Mouse (Mus musculus): ENCODE results near the gene Parvg. TPM values are rescaled to one million over a fixed set of nuclear protein-coding genes. Genes with fewer than 3 reads are reported as not detected.

The Parvg gene
- polyA plus RNA-seq, 1 experiment from 2014 or later, result 1.3 TPM

DNA sequence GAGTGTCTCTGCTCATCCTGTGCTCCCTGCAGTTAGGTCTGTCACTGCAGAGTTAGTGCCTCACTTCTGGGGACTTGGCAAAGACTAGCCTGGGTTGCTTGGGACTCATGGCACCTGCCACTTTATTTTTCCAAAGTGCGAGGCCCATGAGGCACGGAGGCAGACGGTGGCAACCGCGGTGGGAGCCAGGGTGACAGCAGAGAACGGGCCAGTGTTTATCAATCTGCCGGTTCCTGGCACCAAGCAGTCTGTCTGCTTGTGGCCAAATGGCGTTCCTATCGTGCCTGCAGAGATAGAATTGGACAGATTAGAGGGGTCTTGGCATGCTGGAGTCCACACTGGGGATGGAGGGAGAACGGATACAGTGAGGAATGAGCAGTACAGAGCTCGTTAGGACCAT is 13.6 kb upstream of the Parvg start:
- Histone ChIP-seq H3K27me3 (no peaks in the 10 kb centered on the region), H3K36me3 (no peaks in the 10 kb centered on the region), H3K27ac (no peak overlapping the region), H3K4me3 (no peak overlapping the region), H3K9ac (no peak overlapping the region), H3K4me2 (no peak overlapping the region), H3K9me3 (no peaks in the 10 kb centered on the region), H3K4me1 (peaks cover 30% of the 10 kb centered on the region)
- ATAC-seq (ENCODE audit: insufficient number of reproducible peaks, insufficient read depth, low FRiP score, low TSS enrichment, low read depth), result no peak
- WGBS, result 79% methylated on average over 11 of the region's 11 CpGs

- Histone ChIP-seq H3K36me3 (no peaks in the 10 kb centered on the region), H3K4me3 (no peak overlapping the region), H3K9me3 (no peaks in the 10 kb centered on the region), H3K4me2 (no peak overlapping the region), H3K27me3 (no peaks in the 10 kb centered on the region), H3K4me1 (peaks cover 38% of the 10 kb centered on the region), H3K27ac (no peak overlapping the region), H3K9ac (no peak overlapping the region)
- WGBS, result 78% methylated on average over 9 of the region's 9 CpGs
- no peak for ATAC-seq (ENCODE audit: insufficient number of reproducible peaks, insufficient read depth, low FRiP score, low TSS enrichment, low read depth)
These were observed 12.3 kb upstream of the Parvg start for GRCm38 (mm10) chr15:84311295-84312085.

DNA sequence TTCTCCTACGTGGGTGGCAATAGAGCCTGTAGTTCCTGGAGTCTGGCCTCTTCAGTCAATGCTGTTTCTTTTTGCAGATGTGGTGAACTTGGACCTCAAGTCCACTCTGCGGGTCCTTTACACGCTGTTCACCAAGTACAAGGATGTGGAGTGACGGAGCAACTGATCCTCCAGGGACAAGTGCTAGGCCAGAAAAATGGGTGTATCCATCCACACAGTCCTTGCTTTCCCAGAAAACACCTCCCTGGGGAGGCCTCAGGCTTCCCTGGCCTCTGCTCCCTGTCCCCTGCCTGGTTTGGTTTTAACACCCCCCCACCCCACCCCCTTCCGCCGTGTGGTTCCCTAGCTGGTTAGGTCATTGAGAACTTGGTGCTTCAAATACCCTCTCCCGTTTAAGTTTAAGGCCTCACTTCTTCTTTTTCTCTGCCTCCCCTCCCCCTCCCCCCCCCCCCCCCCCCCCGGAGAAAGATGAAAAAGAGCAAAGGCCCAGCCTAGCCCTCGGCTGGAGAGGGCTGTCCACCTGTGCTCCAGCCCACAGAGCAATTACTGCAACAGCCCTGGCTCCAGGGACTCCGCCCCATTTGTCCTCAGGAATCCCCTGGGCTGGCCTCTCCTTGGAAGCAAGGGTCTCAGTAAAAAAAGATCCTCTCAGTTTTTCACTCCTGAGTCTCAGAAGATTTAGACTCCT is 10.8 kb upstream of the Parvg start:
- no peak for ATAC-seq (ENCODE audit: insufficient number of reproducible peaks, insufficient read depth, low FRiP score, low TSS enrichment, low read depth)
- Histone ChIP-seq H3K4me2 (no peak overlapping the region; the same call in 1 of the 2 replicates), H3K27ac (peak overlapping the region; percentile 62; the same call in 1 of the 2 replicates), H3K4me3 (no peak overlapping the region), H3K9me3 (no peaks in the 10 kb centered on the region), H3K4me1 (peaks cover 38% of the 10 kb centered on the region), H3K36me3 (no peaks in the 10 kb centered on the region), H3K27me3 (no peaks in the 10 kb centered on the region), H3K9ac (no peak overlapping the region)
- WGBS, result 52% methylated on average over 10 of the region's 10 CpGs

GRCm38 (mm10) chr15:84313566-84313878 is 10.3 kb upstream of the Parvg start:
- ATAC-seq (ENCODE audit: insufficient number of reproducible peaks, insufficient read depth, low FRiP score, low TSS enrichment, low read depth), result 0 out of 2 replicates have a peak, but pooled peaks have one; percentile 10
- no peaks in the 10 kb centered on the region for H3K9me3 ChIP-seq
- no peaks in the 10 kb centered on the region for H3K27me3 ChIP-seq
- no peak overlapping the region for H3K4me3 ChIP-seq
- peak overlapping the region; percentile 62 for H3K27ac ChIP-seq
- peak overlapping the region; percentile 3; the same call in 1 of the 2 replicates for H3K4me2 ChIP-seq
- WGBS, result 21% methylated on average over 9 of the region's 9 CpGs
- no peaks in the 10 kb centered on the region for H3K36me3 ChIP-seq
- no peak overlapping the region for H3K9ac ChIP-seq
- H3K4me1 ChIP-seq, result peaks cover 38% of the 10 kb centered on the region

DNA sequence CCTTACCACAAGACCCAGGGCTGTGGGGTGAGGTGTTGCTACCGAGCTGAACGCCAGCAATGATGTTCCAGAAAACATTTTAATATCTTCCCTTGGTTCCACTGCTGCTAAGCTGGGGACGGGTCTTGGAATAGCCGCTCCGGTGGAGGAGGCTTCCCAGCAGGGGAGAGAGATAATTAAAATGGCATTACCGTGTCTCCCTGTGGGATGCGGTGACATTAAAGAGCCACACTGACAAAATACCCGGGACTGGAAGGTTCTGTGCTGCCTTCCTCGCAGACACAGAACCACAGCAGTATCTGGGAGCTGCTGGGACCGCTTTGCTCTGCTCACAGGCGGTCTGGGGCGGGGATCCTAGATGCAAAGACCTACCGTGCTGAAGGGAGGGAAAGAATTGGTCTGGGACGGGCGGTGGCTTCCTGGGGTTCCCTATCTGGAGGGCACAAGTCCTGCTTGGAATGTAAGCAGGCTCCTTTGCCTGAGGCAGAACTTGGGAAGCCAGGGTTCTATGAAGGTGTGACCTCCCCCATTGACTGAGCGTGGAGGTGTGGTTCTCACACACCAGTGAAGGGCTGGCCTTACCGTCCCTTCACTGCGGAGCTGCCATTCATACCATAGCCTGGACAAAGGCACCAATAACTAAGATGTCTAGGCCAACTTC is 9.3 kb upstream of the Parvg start:
- H3K9ac ChIP-seq, result no peak overlapping the region
- H3K27me3 ChIP-seq, result no peaks in the 10 kb centered on the region
- no peak overlapping the region for H3K27ac ChIP-seq
- H3K4me2 ChIP-seq, result 0 out of 2 replicates have a peak overlapping the region, but pooled peaks have one; percentile 14
- no peak overlapping the region for H3K4me3 ChIP-seq
- H3K4me1 ChIP-seq, result peaks cover 38% of the 10 kb centered on the region
- WGBS, result 20% methylated on average over 18 of the region's 18 CpGs
- no peak for ATAC-seq (ENCODE audit: insufficient number of reproducible peaks, insufficient read depth, low FRiP score, low TSS enrichment, low read depth)
- H3K9me3 ChIP-seq, result no peaks in the 10 kb centered on the region
- H3K36me3 ChIP-seq, result no peaks in the 10 kb centered on the region

DNA sequence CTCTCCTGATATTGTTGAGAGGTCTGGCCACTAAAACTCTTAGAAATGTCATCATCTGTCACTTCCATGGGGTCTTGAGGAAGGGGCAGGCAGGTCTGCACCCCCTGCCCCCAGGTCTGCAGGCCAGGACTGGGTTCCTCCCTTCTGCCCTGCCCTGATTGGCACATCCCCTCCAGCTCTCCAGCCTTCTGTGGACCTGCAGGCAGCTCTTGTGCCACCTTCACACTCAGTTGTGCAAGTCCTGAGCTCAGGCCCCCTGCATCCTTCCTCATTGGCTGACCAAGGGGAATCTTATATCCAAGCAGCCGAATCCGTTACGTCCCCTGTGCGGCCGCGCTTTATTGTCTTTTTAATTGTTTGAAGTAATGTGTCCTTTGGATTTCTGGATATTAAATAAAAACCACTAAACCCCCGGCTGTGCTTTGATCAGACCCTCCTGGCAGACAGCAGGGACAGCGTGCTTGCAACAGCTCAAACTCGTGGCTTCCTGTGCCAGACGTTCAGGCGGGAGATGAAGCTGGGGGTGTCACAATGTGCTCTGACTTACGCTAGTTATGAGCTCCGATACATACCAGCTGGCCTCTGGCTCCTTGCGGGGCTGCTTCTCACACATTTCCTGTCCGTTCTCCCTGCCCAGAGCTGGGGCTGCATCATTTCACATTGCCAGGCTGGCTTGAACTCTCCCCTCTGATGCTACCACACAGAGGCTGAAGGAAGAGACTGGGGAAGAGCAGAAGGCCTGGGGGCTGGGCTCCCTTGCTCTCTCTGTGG is 8.4 kb upstream of the Parvg start:
- no peak for ATAC-seq (ENCODE audit: insufficient number of reproducible peaks, insufficient read depth, low FRiP score, low TSS enrichment, low read depth)
- Histone ChIP-seq H3K36me3 (no peaks in the 10 kb centered on the region), H3K27ac (no peak overlapping the region), H3K9ac (no peak overlapping the region), H3K9me3 (no peaks in the 10 kb centered on the region), H3K4me3 (no peak overlapping the region), H3K27me3 (no peaks in the 10 kb centered on the region), H3K4me1 (peaks cover 38% of the 10 kb centered on the region), H3K4me2 (no peak overlapping the region)
- WGBS, result 35% methylated on average over 15 of the region's 15 CpGs

DNA sequence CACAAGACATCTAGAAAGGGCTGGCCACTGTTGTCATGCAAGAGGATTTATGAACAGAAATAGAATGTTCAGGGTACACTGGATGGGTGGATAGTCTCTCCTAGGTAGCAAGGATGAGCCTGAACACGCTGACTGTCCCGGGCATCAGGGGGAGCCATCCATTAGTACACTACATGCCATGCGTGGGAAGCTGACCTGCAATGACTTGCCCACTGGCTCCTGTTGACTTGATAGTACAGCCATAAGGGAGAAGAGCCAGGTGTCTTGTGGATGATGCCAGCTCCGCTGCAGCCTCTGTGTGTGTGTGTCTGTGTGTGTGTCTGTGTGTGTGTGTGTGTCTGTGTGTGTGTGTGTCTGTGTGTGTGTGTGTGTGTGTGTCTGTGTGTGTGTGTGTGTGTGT is 4.4 kb upstream of the Parvg start:
- no peak for ATAC-seq (ENCODE audit: insufficient number of reproducible peaks, insufficient read depth, low FRiP score, low TSS enrichment, low read depth)
- WGBS, result 75% methylated on average over 4 of the region's 4 CpGs

GRCm38 (mm10) chr15:84321544-84322174 is 2.2 kb upstream of the Parvg start:
- no peak overlapping the region for H3K9ac ChIP-seq
- no peaks in the 10 kb centered on the region for H3K27me3 ChIP-seq
- H3K36me3 ChIP-seq, result no peaks in the 10 kb centered on the region
- WGBS, result 79% methylated on average over 8 of the region's 8 CpGs
- H3K4me1 ChIP-seq, result peaks cover 3% of the 10 kb centered on the region; the same call in 1 of the 2 replicates
- no peaks in the 10 kb centered on the region for H3K9me3 ChIP-seq
- no peak for ATAC-seq (ENCODE audit: insufficient number of reproducible peaks, insufficient read depth, low FRiP score, low TSS enrichment, low read depth)
- H3K4me2 ChIP-seq, result no peak overlapping the region
- H3K27ac ChIP-seq, result no peak overlapping the region
- no peak overlapping the region for H3K4me3 ChIP-seq

More for the DNA sequence above, 4.4 kb upstream of the Parvg start:
- H3K27me3 ChIP-seq, result no peaks in the 10 kb centered on the region
- H3K9ac ChIP-seq, result no peak overlapping the region
- H3K4me2 ChIP-seq, result no peak overlapping the region
- no peaks in the 10 kb centered on the region for H3K36me3 ChIP-seq
- peaks cover 18% of the 10 kb centered on the region for H3K4me1 ChIP-seq
- no peak overlapping the region for H3K4me3 ChIP-seq
- no peaks in the 10 kb centered on the region for H3K9me3 ChIP-seq
- H3K27ac ChIP-seq, result no peak overlapping the region

- Histone ChIP-seq H3K36me3 (no peaks in the 10 kb centered on the region), H3K9me3 (no peaks in the 10 kb centered on the region), H3K9ac (no peak overlapping the region), H3K4me2 (no peak overlapping the region), H3K4me1 (peaks cover 3% of the 10 kb centered on the region), H3K27ac (no peak overlapping the region), H3K4me3 (no peak overlapping the region), H3K27me3 (no peaks in the 10 kb centered on the region)
- WGBS, result 68% methylated on average over 8 of the region's 8 CpGs
- ATAC-seq (ENCODE audit: insufficient number of reproducible peaks, insufficient read depth, low FRiP score, low TSS enrichment, low read depth), result no peak
These were observed 1.2 kb downstream of the Parvg start for GRCm38 (mm10) chr15:84324870-84325553.

DNA sequence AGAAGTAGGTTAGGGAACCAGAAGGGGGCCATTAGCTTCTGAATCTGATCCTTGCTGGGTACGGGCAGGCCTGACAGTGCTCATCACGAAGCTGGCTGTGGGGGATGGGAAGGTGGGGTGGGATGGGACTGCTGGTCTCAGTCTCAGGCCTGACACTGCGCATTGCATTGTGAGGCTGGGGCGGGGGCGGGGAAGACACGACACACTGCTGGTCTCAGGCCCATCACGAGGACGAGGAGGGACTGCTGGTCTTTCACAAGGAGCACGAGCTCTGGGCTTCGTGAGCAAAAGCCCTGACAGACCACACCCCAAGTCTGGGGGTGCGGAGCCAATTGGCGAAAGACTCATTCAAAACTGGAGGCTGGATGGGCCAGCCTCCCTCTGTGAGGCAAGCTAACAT is 1.9 kb downstream of the Parvg start:
- Histone ChIP-seq H3K9me3 (no peaks in the 10 kb centered on the region), H3K4me3 (no peak overlapping the region), H3K36me3 (no peaks in the 10 kb centered on the region), H3K9ac (no peak overlapping the region), H3K27me3 (no peaks in the 10 kb centered on the region), H3K4me1 (peaks cover 3% of the 10 kb centered on the region), H3K27ac (no peak overlapping the region), H3K4me2 (no peak overlapping the region)
- 50% methylated on average over 12 of the region's 12 CpGs for WGBS
- no peak for ATAC-seq (ENCODE audit: insufficient number of reproducible peaks, insufficient read depth, low FRiP score, low TSS enrichment, low read depth)
